ENCODE assay signal across 12 mouse cellular contexts in genomic region chr19:53047208-53047607, GRCm38 (mm10). TPM values are rescaled to one million over a fixed set of nuclear protein-coding genes. Genes with fewer than 3 reads are reported as not detected.
DNase-seq lines count a peak whose midpoint lies in the region; ATAC-seq and TF ChIP-seq lines count a peak whose summit lies in the region.
"Had no signal": no experiment of that assay in that cellular context is flagged by ENCODE, and none has a peak within 500 bp of the region (broad histone marks: within the 10 kb centered on the region; RNA-seq: fewer than 3 reads in every experiment).

No protein-coding gene starts in this region.

- H3K4me1 ChIP-seq in heart, embryonic 11.5 days (ENCODE audit: control insufficient read depth, insufficient read depth, low read length): peaks cover 2% of the 10 kb centered on the region
- H3K4me1 ChIP-seq in liver, postnatal 0 days (ENCODE audit: insufficient read depth): 0 out of 2 replicates have a peak, but pooled peaks cover 5% of the 10 kb centered on the region
- peaks cover 13% of the 10 kb centered on the region for H3K4me1 ChIP-seq in lung, embryonic 14.5 days (ENCODE audit: insufficient read depth)
- no peaks in the 10 kb centered on the region for H3K4me1 ChIP-seq in hindbrain, postnatal 0 days (ENCODE audit: insufficient read depth, low read length)

- H3K27ac ChIP-seq in heart, embryonic 11.5 days (ENCODE audit: low read depth, low read length): no peak overlapping the region
- H3K27ac ChIP-seq in liver, postnatal 0 days (ENCODE audit: low read depth): no peak overlapping the region
- peak overlapping the region; percentile 63; the same call in 1 of the 2 replicates for H3K27ac ChIP-seq in lung, embryonic 14.5 days (ENCODE audit: low read depth)
- H3K27ac ChIP-seq in hindbrain, postnatal 0 days: no peak overlapping the region

- no peaks in the 10 kb centered on the region for H3K9me3 ChIP-seq in heart, embryonic 11.5 days (replicated peaks; ENCODE audit: control insufficient read depth, low read length)
- H3K9me3 ChIP-seq in liver, postnatal 0 days (ENCODE audit: low read length): no peaks in the 10 kb centered on the region
- peaks cover 5% of the 10 kb centered on the region for H3K9me3 ChIP-seq in lung, embryonic 14.5 days (ENCODE audit: low read depth, low read length)
- H3K9me3 ChIP-seq in hindbrain, postnatal 0 days (ENCODE audit: low read length): no peaks in the 10 kb centered on the region

- no peak overlapping the region for H3K4me2 ChIP-seq in heart, embryonic 11.5 days
- no peak overlapping the region for H3K4me2 ChIP-seq in liver, postnatal 0 days (ENCODE audit: low read depth, low read length)
- no peak overlapping the region for H3K4me2 ChIP-seq in lung, embryonic 14.5 days
- H3K4me2 ChIP-seq in hindbrain, postnatal 0 days (ENCODE audit: low read depth, low read length): no peak overlapping the region

- no peaks in the 10 kb centered on the region for H3K36me3 ChIP-seq in heart, embryonic 11.5 days (ENCODE audit: control insufficient read depth, insufficient read depth, low read length)
- H3K36me3 ChIP-seq in liver, postnatal 0 days (replicated peaks; ENCODE audit: insufficient read depth, low read length): no peaks in the 10 kb centered on the region
- no peaks in the 10 kb centered on the region for H3K36me3 ChIP-seq in lung, embryonic 14.5 days (ENCODE audit: insufficient read depth)
- H3K36me3 ChIP-seq in hindbrain, postnatal 0 days (ENCODE audit: insufficient read depth, low read length): no peaks in the 10 kb centered on the region

- DNase-seq in heart, adult 11 months: peak; percentile 96
- DNase-seq in liver, postnatal 0 days: peak; percentile 28
- no peak for DNase-seq in liver
- DNase-seq in lung, embryonic 14.5 days: peak; percentile 78
- no peak for DNase-seq in spleen, adult 18-20 months
- no peak for DNase-seq in hindbrain, postnatal 0 days (ENCODE audit: low spot score)
- DNase-seq: adrenal gland, postnatal 36 days; cerebellum, adult 11-12 months; kidney, postnatal 36 days; thymus, adult 2 months had no signal

- no peaks in the 10 kb centered on the region for H3K27me3 ChIP-seq in heart, embryonic 11.5 days (ENCODE audit: control insufficient read depth, insufficient read depth, low read length)
- no peaks in the 10 kb centered on the region for H3K27me3 ChIP-seq in liver, postnatal 0 days (ENCODE audit: insufficient read depth, low read length)
- no peaks in the 10 kb centered on the region for H3K27me3 ChIP-seq in lung, embryonic 14.5 days (ENCODE audit: insufficient read depth, low read length)
- H3K27me3 ChIP-seq in hindbrain, postnatal 0 days (ENCODE audit: insufficient read depth, low read length): no peaks in the 10 kb centered on the region

- TF ChIP-seq EP300 in liver, postnatal 0 days (IDR thresholded peaks at IDR 0.05; ENCODE audit: low read depth): peak; percentile 27; the same call in 1 of the 2 replicates

- H3K9ac ChIP-seq in heart, embryonic 11.5 days (ENCODE audit: low read depth, low read length): no peak overlapping the region
- no peak overlapping the region for H3K9ac ChIP-seq in liver, postnatal 0 days (replicated peaks)
- H3K9ac ChIP-seq in lung, embryonic 14.5 days: no peak overlapping the region
- H3K9ac ChIP-seq in hindbrain, postnatal 0 days (replicated peaks; ENCODE audit: low read length): no peak overlapping the region

- no peak overlapping the region for H3K4me3 ChIP-seq in heart, embryonic 11.5 days (ENCODE audit: low read depth, low read length)
- no peak overlapping the region for H3K4me3 ChIP-seq in liver, postnatal 0 days (ENCODE audit: low read depth, low read length)
- H3K4me3 ChIP-seq in lung, embryonic 14.5 days (ENCODE audit: low read depth, low read length): no peak overlapping the region
- no peak overlapping the region for H3K4me3 ChIP-seq in hindbrain, postnatal 0 days (ENCODE audit: low read length)

- WGBS in heart, embryonic 11.5 days (ENCODE audit: insufficient replicate concordance): 78% methylated on average over 5 of the region's 5 CpGs
- 70% methylated on average over 5 of the region's 5 CpGs for WGBS in liver, postnatal 0 days (ENCODE audit: insufficient replicate concordance)
- WGBS in lung, embryonic 14.5 days: 49% methylated on average over 5 of the region's 5 CpGs
- 78% methylated on average over 5 of the region's 5 CpGs for WGBS in hindbrain, postnatal 0 days

- no peak for ATAC-seq in heart, embryonic 11.5 days (replicated peaks; ENCODE audit: insufficient number of reproducible peaks, low FRiP score, low TSS enrichment)
- peak; percentile 73 for ATAC-seq in liver, postnatal 0 days
- ATAC-seq in lung, embryonic 14.5 days (ENCODE audit: insufficient read depth): peak; percentile 38; the same call in 1 of the 2 replicates
- ATAC-seq in hindbrain, postnatal 0 days: no peak
- ATAC-seq: CD4-positive, CD25-positive, alpha-beta regulatory T cell, adult 4 months had no signal

- TF ChIP-seq CTCF in liver, postnatal 0 days (IDR thresholded peaks at IDR 0.05; ENCODE audit: low read depth): no peak
- no peak for TF ChIP-seq CTCF in lung, embryonic 14.5 days (IDR thresholded peaks at IDR 0.05; ENCODE audit: low read depth)
- TF ChIP-seq CTCF in hindbrain, postnatal 0 days (IDR thresholded peaks at IDR 0.05; ENCODE audit: low read depth): no peak

RNA-seq across cellular contexts. Expression of gene Xpnpep1, which starts 7.2 kb away (rescaled TPM):
- polyA plus RNA-seq in heart, embryonic 11.5 days (2014; fragmentation: Nextera tagmentation; extraction: Ambion mirVana): 180 and 211 TPM in 2 replicates
- polyA plus RNA-seq in liver, postnatal 0 days (2015; fragmentation: Nextera tagmentation; extraction: Ambion mirVana): 55.4 and 62.0 TPM in 2 replicates
- polyA plus RNA-seq in lung, embryonic 14.5 days (2014; fragmentation: Nextera tagmentation; extraction: Ambion mirVana): 196 and 200 TPM in 2 replicates
- 94.1 and 98.6 TPM in 2 replicates for total RNA-seq in hindbrain, postnatal 0 days (2014; rRNA removed)
- 115 and 118 TPM in 2 replicates for polyA plus RNA-seq in hindbrain, postnatal 0 days (2015; fragmentation: Nextera tagmentation; extraction: Ambion mirVana)

Comparison
In these comparisons a context has a peak if more than half of its experiments do, and no peak if none do; other contexts are left out.
1. DNase-seq: peak in heart, adult 11 months (single experiment), liver, postnatal 0 days (single experiment) and lung, embryonic 14.5 days (single experiment); none in liver (single experiment), spleen, adult 18-20 months (0 of 2) and hindbrain, postnatal 0 days (single experiment).
2. ATAC-seq: peak in liver, postnatal 0 days (single experiment) and lung, embryonic 14.5 days (single experiment); none in heart, embryonic 11.5 days (single experiment) and hindbrain, postnatal 0 days (single experiment).